Mouse (Mus musculus): ENCODE data around the gene Cdk19.
"Not testable (repeated sequence)": the region's sequence is repeated elsewhere in the genome, so short reads cannot be mapped to it uniquely, and the experiment has no call there.

The Cdk19 gene

DNA sequence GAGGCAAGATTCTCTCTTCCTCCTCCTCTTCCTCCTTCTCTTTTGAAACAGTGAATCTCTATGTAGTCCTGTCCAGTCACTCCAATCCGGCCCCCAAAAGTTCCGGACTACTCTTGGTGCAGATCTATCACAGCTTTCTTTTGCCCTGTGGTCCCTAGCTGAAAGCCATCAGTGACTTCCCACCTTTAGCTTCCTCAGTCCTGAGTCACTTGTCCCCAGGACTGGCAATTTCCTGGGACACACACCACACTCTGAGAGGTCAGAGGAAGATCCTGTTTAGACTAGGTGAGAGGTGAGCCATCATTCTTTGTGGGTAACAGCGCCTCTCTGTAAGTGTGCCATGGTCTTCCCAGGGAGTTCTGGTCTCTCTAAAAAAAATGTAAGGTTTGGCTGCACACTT lies 187.6 kb downstream of the Cdk19 start:
- DNase-seq: no peak

GRCm38 (mm10) chr10:40527573-40527972 lies 188.2 kb downstream of the Cdk19 start:
- no peak for DNase-seq

GRCm38 (mm10) chr10:40528668-40529067 lies 189.3 kb downstream of the Cdk19 start:
- no peak for DNase-seq

- no peak for DNase-seq
These were observed 190.3 kb downstream of the Cdk19 start for GRCm38 (mm10) chr10:40529617-40530016.

DNA sequence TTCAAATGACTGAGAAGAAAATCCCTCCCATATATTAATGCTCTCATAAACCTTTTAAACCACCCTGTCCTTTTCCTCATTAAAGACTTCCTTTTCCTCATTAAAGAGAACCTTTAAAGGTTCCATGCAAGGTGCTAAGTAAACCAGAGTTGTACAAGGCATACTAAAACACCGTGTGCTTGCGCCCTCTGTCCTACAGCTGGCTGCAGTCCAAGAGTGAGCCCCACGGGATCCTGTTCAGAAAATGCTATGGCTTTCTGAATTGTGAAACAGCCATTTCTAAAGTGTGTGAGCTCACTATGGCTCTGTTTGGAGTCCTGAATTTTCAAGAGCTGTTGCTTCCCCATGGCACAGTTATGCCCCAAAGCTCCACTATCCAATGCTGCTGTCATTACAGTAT lies 191.3 kb downstream of the Cdk19 start:
- DNase-seq: no peak

- not testable (repeated sequence) for DNase-seq
These were observed 193.2 kb downstream of the Cdk19 start for GRCm38 (mm10) chr10:40532586-40532985.

Data from cerebellum, adult 8-10 months (tissue).